Mouse (Mus musculus) thymus, adult 2 months (tissue): ENCODE measurements around the gene Zbtb9.

ENCODE experiments used
- CTCF ChIP-seq: fragments of 200-500 bp; IDR thresholded peaks from 2 replicates; pipeline ENCODE4 v1.5.1; 2012; ENCODE audit warnings: mild to moderate bottlenecking, control low read depth, low read length, moderate library complexity, borderline replicate concordance; ENCODE audit not compliant: control insufficient read depth, poor library complexity, insufficient read depth; ENCODE audit errors: extremely low read depth
- POLR2A ChIP-seq: fragments of 200-500 bp; IDR thresholded peaks from 2 replicates; pipeline ENCODE4 v1.6.1; 2012; ENCODE audit warnings: mild to moderate bottlenecking, low read length, control low read depth, moderate library complexity; ENCODE audit not compliant: control insufficient read depth, poor library complexity, insufficient read depth; ENCODE audit errors: extremely low read depth

GRCm38 (mm10) chr17:27029431-27029830, 56.5 kb downstream of the Zbtb9 start:
- TF ChIP-seq CTCF (no peak), POLR2A (no peak)
